9 mouse cellular contexts compared by ENCODE assay signal in the genomic region with DNA sequence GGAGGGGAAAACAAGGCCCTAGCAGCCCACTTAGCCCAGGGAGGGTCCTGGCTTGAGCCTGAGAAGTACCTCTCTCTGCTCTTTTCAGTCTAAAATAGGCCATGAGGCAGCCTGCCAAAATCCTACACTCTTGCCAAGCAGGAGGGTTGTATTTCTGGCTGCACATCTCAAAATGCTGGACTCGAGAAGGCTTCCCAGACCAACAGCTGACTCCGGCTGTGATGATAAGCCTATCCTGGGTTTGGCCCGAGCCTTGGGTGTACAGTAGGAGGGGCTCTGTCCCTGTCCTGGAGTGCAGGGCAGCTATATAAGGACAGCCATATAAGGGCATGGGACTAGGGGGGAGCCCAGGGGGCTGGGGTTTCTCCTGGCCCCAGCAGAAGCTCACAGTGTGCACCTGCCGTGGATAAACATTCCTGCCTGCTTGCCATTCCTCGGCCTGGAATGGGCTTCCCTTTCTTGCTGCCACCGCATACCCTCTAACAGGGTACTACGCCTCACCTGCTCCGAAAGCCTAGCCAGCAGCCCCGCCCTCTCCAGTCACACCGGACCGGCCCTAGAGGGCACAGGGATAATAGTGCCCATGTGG.
DNase-seq lines count a peak whose midpoint lies in the region; ATAC-seq lines count a peak whose summit lies in the region.
"Had no signal": no experiment of that assay in that cellular context is flagged by ENCODE, and none has a peak within 500 bp of the region (broad histone marks: within the 10 kb centered on the region; RNA-seq: fewer than 3 reads in every experiment).

No protein-coding gene starts in this region.

- ATAC-seq in hindbrain, embryonic 11.5 days (ENCODE audit: low FRiP score): no peak
- peak; percentile 67 for ATAC-seq in midbrain, embryonic 15.5 days (replicated peaks)

- H3K4me1 ChIP-seq in hindbrain, embryonic 11.5 days (replicated peaks; ENCODE audit: control insufficient read depth, insufficient read depth, low read length): no peaks in the 10 kb centered on the region
- H3K4me1 ChIP-seq in midbrain, embryonic 15.5 days: peaks cover 12% of the 10 kb centered on the region; the same call in 1 of the 2 replicates

- H3K9me3 ChIP-seq in hindbrain, embryonic 11.5 days (ENCODE audit: control insufficient read depth, low read length): no peaks in the 10 kb centered on the region
- H3K9me3 ChIP-seq in midbrain, embryonic 15.5 days: no peaks in the 10 kb centered on the region

- no peaks in the 10 kb centered on the region for H3K27me3 ChIP-seq in hindbrain, embryonic 11.5 days (ENCODE audit: control insufficient read depth, insufficient read depth, low read length)
- no peaks in the 10 kb centered on the region for H3K27me3 ChIP-seq in midbrain, embryonic 15.5 days (replicated peaks)

- 0 out of 2 replicates have a peak overlapping the region, but pooled peaks have one; percentile 19 for H3K9ac ChIP-seq in hindbrain, embryonic 11.5 days (ENCODE audit: low read depth, low read length)
- no peak overlapping the region for H3K9ac ChIP-seq in midbrain, embryonic 15.5 days

- peak; percentile 56 for DNase-seq in retina, postnatal 1 day
- no peak for DNase-seq in retina, embryonic 14.5 days (ENCODE audit: low spot score)
- DNase-seq in frontal cortex, postnatal 36 days (ENCODE audit: low spot score in 2 of 2): peak; percentile 75 to 88
- DNase-seq in hindbrain, embryonic 11.5 days (ENCODE audit: low spot score): no peak
- DNase-seq in layer of hippocampus, postnatal 14 days (ENCODE audit: low spot score in 2 of 2): peak; percentile 73 to 87
- DNase-seq in urinary bladder, adult 2 months (ENCODE audit: low spot score): peak; percentile 45
- DNase-seq in embryo, embryonic 9.5 days (ENCODE audit: extremely low spot score): no peak

- no peaks in the 10 kb centered on the region for H3K36me3 ChIP-seq in hindbrain, embryonic 11.5 days (ENCODE audit: control insufficient read depth, insufficient read depth, low read length)
- H3K36me3 ChIP-seq in midbrain, embryonic 15.5 days (replicated peaks): no peaks in the 10 kb centered on the region
- H3K36me3 ChIP-seq: G1E had no signal

- no peak overlapping the region for H3K4me3 ChIP-seq in hindbrain, embryonic 11.5 days (ENCODE audit: low read depth, low read length)
- no peak overlapping the region for H3K4me3 ChIP-seq in midbrain, embryonic 15.5 days

- no peak overlapping the region for H3K27ac ChIP-seq in hindbrain, embryonic 11.5 days (ENCODE audit: low read depth, low read length)
- H3K27ac ChIP-seq in midbrain, embryonic 15.5 days: peak overlapping the region; percentile 47; the same call in 1 of the 2 replicates

- WGBS in hindbrain, embryonic 11.5 days: 72% methylated on average over 11 of the region's 11 CpGs
- WGBS in midbrain, embryonic 15.5 days: 68% methylated on average over 11 of the region's 11 CpGs

- H3K4me2 ChIP-seq in hindbrain, embryonic 11.5 days (replicated peaks; ENCODE audit: low read depth, low read length): no peak overlapping the region
- H3K4me2 ChIP-seq in midbrain, embryonic 15.5 days: no peak overlapping the region

Comparison
In these comparisons a context has a peak if more than half of its experiments do, and no peak if none do; other contexts are left out.
1. DNase-seq: peak in retina, postnatal 1 day (single experiment), frontal cortex, postnatal 36 days (2 of 2), layer of hippocampus, postnatal 14 days (2 of 2) and urinary bladder, adult 2 months (single experiment); none in retina, embryonic 14.5 days (single experiment), hindbrain, embryonic 11.5 days (single experiment) and embryo, embryonic 9.5 days (single experiment).